Mouse (Mus musculus): ENCODE results near the gene Ddx27.

Ddx27 gene

GRCm38 (mm10) chr2:167081639-167082038 is 66.6 kb downstream of the Ddx27 start:
- DNase-seq (ENCODE audit: low read depth, low spot score), result peak; percentile 65
